Mouse (Mus musculus): ENCODE measurements around the gene Sult1d1. TPM values are rescaled to one million over a fixed set of nuclear protein-coding genes. Genes with fewer than 3 reads are reported as not detected.

Sult1d1 gene
- total RNA-seq, 1 experiment from 2014 or later, result not detected

Small RNAs within 50 kb of the gene (microRNA-seq; reads per million reads assigned to microRNA genes)
- gene Mir3969, result 0 reads per million in 2 experiments

Other genes with a start within 250 kb of the Sult1d1 start
- gene Ugt2a3, start 231.8 kb downstream of the Sult1d1 start, total RNA-seq (2021), result 0.86 TPM in 1 of 2 replicates, not detected in the other
- gene Ugt2b38, start 144.8 kb downstream of the Sult1d1 start, total RNA-seq (2021), result not detected in 2 replicates
- gene Ugt2a2, start 86.8 kb downstream of the Sult1d1 start, total RNA-seq (2021), result not detected in 2 replicates
- gene Gm43638, start 82.2 kb downstream of the Sult1d1 start, total RNA-seq (2021), result not detected in 2 replicates
- not detected in 2 replicates for gene Ugt2a1, start 78.2 kb downstream of the Sult1d1 start, total RNA-seq (2021)
- not detected in 2 replicates for gene Sult1b1, start 30.8 kb downstream of the Sult1d1 start, total RNA-seq (2021)
- 0.24 TPM in 1 of 2 replicates, not detected in the other for gene Sult1e1, start 22.6 kb upstream of the Sult1d1 start, total RNA-seq (2021)
- not detected in 2 replicates for gene Csn1s1, start 97.2 kb upstream of the Sult1d1 start, total RNA-seq (2021)
- not detected in 2 replicates for gene Csn2, start 130.6 kb upstream of the Sult1d1 start, total RNA-seq (2021)
- gene Csn1s2a, start 205.5 kb upstream of the Sult1d1 start, total RNA-seq (2021), result not detected in 2 replicates
- not detected in 2 replicates for gene Csn1s2b, start 239.1 kb upstream of the Sult1d1 start, total RNA-seq (2021)

Data from adrenal gland, postnatal 25 days (tissue).